Mouse (Mus musculus): ENCODE data around the gene Best2. TPM values are rescaled to one million over a fixed set of nuclear protein-coding genes. Genes with fewer than 3 reads are reported as not detected.

Gene Best2
- polyA plus RNA-seq, 2 experiments = not detected

DNA sequence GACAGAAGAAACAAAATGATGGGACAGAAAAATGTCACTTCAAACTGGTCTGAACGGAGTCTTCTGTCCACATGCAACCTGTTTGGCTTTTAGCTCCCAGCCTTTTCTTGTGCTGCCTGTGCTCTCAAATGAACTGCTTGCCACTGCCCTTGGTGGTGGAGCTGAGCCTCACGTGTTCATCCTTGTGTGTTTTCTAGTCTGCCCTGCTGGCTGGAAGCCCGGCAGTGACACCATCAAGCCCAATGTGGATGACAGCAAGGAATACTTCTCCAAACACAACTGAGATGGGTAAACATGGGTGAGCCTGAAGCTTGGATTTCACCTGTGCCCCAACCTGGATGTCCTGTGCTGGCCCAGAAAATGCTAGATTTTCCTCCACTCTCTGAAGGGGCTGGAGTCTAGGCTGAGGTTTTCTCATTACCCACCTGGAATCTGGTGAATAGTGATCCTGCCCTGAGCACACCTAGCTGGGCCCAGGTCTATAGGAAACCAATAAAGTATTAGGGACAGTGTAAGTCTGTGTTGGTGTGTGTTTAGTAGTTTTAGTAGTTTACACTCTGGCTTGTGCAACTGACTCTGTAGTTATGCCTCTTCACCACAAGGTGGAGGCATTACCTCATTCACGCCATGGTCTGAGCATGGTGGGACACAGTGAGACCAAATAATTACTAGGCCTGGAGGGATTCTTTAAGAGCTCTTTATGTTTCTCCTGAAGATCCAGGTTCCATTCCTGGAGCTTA, 40.4 kb downstream of the Best2 start:
- Histone ChIP-seq H3K9ac (replicated peaks) (peak overlapping the region; percentile 92; the same call in 1 of the 2 replicates), H3K9me3 (ENCODE audit: control insufficient read depth, low read length) (no peaks in the 10 kb centered on the region), H3K27ac (peak overlapping the region; percentile 97), H3K4me2 (ENCODE audit: low read depth) (peak overlapping the region; percentile 95), H3K4me1 (replicated peaks; ENCODE audit: control insufficient read depth in 2 of 2, insufficient read depth in 2 of 2, low read length in 1 of 2) (peaks cover 39 to 44% of the 10 kb centered on the region in 2 experiments), H3K36me3 (replicated peaks; ENCODE audit: control insufficient read depth, insufficient read depth, low read depth) (peaks cover 48% of the 10 kb centered on the region), H3K27me3 (ENCODE audit: control insufficient read depth, insufficient read depth, low read length) (no peaks in the 10 kb centered on the region), H3K4me3 (ENCODE audit: insufficient read depth in 1 of 2, low read depth in 2 of 2, low read length in 2 of 2) (peak overlapping the region; percentile 13 to 89; a peak in 3 of 4 replicates)
- peak; percentile 91 for TF ChIP-seq CTCF (IDR thresholded peaks at IDR 0.05; ENCODE audit: low read depth)
- TF ChIP-seq EP300 (IDR thresholded peaks at IDR 0.05; ENCODE audit: low read depth) = 0 out of 2 replicates have a peak, but pooled peaks have one; percentile 17
- ATAC-seq (ENCODE audit: insufficient read depth) (no peak), DNase-seq (ENCODE audit: low read depth in 3 of 3, low spot score in 3 of 3) (no peak)
- 65% methylated on average over 4 of the region's 4 CpGs for WGBS (ENCODE audit: insufficient replicate concordance)

DNA sequence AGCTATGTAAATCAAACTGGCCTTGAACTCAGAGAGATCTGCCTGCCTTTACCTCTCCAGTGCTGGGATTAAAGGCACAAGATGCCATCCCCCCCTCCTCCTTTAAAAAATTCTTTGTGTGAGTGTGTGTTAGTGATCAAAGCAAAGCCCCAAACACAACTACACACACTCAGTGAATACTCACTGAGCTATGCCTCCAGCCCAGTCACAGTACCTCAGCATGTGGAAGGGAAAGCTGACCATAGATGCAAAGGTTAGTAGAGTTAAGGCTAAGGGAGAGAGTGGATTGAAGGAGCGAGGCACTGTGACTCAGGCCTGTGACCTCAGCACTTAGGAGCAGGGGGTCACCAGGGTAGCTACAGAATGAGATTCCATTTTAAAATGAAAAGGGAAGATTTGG, 41.3 kb downstream of the Best2 start:
- ATAC-seq (ENCODE audit: insufficient read depth) (no peak), DNase-seq (ENCODE audit: low read depth in 3 of 3, low spot score in 3 of 3) (no peak)
- no peaks in the 10 kb centered on the region for H3K27me3 ChIP-seq (ENCODE audit: control insufficient read depth, insufficient read depth, low read length)
- H3K9me3 ChIP-seq (ENCODE audit: control insufficient read depth, low read length) = no peaks in the 10 kb centered on the region
- peaks cover 48% of the 10 kb centered on the region for H3K36me3 ChIP-seq (replicated peaks; ENCODE audit: control insufficient read depth, insufficient read depth, low read depth)
- WGBS (ENCODE audit: insufficient replicate concordance) = 88% methylated on average over 1 of the region's 1 CpGs
- H3K9ac ChIP-seq (replicated peaks) = peak overlapping the region; percentile 92
- H3K4me3 ChIP-seq (ENCODE audit: insufficient read depth in 1 of 2, low read depth in 2 of 2, low read length in 2 of 2) = peak overlapping the region; percentile 13 to 89; a peak in 3 of 4 replicates
- peak overlapping the region; percentile 95 for H3K4me2 ChIP-seq (ENCODE audit: low read depth)
- H3K27ac ChIP-seq = peak overlapping the region; percentile 97
- TF ChIP-seq EP300 (IDR thresholded peaks at IDR 0.05; ENCODE audit: low read depth) = no peak
- TF ChIP-seq CTCF (IDR thresholded peaks at IDR 0.05; ENCODE audit: low read depth) = no peak
- peaks cover 42 to 48% of the 10 kb centered on the region in 2 experiments for H3K4me1 ChIP-seq (replicated peaks; ENCODE audit: control insufficient read depth in 2 of 2, insufficient read depth in 2 of 2, low read length in 1 of 2)

DNA sequence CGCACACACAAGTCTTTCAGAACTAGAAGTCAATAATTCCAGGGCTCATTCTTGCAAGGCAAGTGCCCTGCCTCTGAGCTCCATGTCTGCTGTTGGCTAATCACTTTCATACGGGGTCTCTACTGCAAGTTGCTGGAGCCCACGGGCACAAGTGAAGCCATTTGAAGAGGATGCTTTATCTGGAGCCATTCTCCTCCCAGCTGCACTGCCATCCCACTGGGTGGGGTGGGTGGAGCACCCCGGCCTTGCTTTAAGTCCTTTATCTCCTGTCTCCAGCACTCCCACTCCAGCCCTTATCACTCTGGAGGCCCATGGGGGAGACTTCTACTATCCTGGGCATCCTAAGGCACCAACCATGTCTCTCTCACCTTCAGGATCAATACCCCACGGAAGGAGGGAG, 43.4 kb downstream of the Best2 start:
- TF ChIP-seq CTCF (IDR thresholded peaks at IDR 0.05; ENCODE audit: low read depth) (no peak), EP300 (IDR thresholded peaks at IDR 0.05; ENCODE audit: low read depth) (peak; percentile 94)
- peak overlapping the region; percentile 92 for H3K9ac ChIP-seq (replicated peaks)
- H3K4me1 ChIP-seq (replicated peaks; ENCODE audit: control insufficient read depth in 2 of 2, insufficient read depth in 2 of 2, low read length in 1 of 2) = peaks cover 54 to 67% of the 10 kb centered on the region in 2 experiments
- peak overlapping the region; percentile 95 for H3K4me2 ChIP-seq (ENCODE audit: low read depth)
- WGBS (ENCODE audit: insufficient replicate concordance) = 16% methylated on average over 5 of the region's 5 CpGs
- no peaks in the 10 kb centered on the region for H3K27me3 ChIP-seq (ENCODE audit: control insufficient read depth, insufficient read depth, low read length)
- H3K27ac ChIP-seq = peak overlapping the region; percentile 97
- peak; percentile 95 to 97 (median 96) for DNase-seq (ENCODE audit: low read depth in 3 of 3, low spot score in 3 of 3)
- peaks cover 48% of the 10 kb centered on the region for H3K36me3 ChIP-seq (replicated peaks; ENCODE audit: control insufficient read depth, insufficient read depth, low read depth)
- no peaks in the 10 kb centered on the region for H3K9me3 ChIP-seq (ENCODE audit: control insufficient read depth, low read length)
- peak overlapping the region; percentile 89 to 94 for H3K4me3 ChIP-seq (ENCODE audit: insufficient read depth in 1 of 2, low read depth in 2 of 2, low read length in 2 of 2)
- ATAC-seq (ENCODE audit: insufficient read depth) = peak; percentile 80

DNA sequence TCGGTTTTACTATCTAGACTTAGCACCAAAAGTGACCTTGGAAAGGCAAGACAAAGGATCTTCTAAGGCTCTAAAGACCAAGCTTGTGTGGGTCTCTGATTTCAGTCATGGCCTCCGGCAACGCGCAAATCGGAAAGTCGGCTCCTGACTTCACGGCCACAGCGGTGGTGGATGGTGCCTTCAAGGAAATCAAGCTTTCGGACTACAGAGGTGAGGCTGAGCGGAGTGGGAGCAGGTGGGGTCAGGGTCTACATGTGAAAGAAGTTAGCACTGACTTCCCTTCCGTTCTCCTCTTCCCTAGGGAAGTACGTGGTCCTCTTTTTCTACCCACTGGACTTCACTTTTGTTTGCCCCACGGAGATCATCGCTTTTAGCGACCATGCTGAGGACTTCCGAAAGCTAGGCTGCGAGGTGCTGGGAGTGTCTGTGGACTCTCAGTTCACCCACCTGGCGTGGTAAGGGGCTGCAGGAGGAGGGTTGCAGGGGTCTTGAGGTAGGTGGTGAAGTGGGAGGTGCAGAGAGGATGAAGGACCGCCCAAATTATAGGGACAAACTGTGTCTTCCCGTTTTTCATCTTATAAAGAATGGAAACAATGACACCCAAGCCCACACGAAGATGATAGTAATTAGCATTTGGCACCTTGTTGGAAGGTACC, 44.1 kb downstream of the Best2 start:
- Histone ChIP-seq H3K9ac (replicated peaks) (peak overlapping the region; percentile 92), H3K27me3 (ENCODE audit: control insufficient read depth, insufficient read depth, low read length) (no peaks in the 10 kb centered on the region), H3K4me3 (ENCODE audit: insufficient read depth in 1 of 2, low read depth in 2 of 2, low read length in 2 of 2) (peak overlapping the region; percentile 89 to 94), H3K36me3 (replicated peaks; ENCODE audit: control insufficient read depth, insufficient read depth, low read depth) (peaks cover 48% of the 10 kb centered on the region), H3K4me1 (replicated peaks; ENCODE audit: control insufficient read depth in 2 of 2, insufficient read depth in 2 of 2, low read length in 1 of 2) (peaks cover 54 to 61% of the 10 kb centered on the region in 2 experiments), H3K27ac (peak overlapping the region; percentile 97), H3K9me3 (ENCODE audit: control insufficient read depth, low read length) (no peaks in the 10 kb centered on the region), H3K4me2 (ENCODE audit: low read depth) (peak overlapping the region; percentile 95)
- no peak for ATAC-seq (ENCODE audit: insufficient read depth)
- DNase-seq (ENCODE audit: low read depth in 3 of 3, low spot score in 3 of 3) = no peak
- TF ChIP-seq CTCF (IDR thresholded peaks at IDR 0.05; ENCODE audit: low read depth) (no peak), EP300 (IDR thresholded peaks at IDR 0.05; ENCODE audit: low read depth) (no peak)
- WGBS (ENCODE audit: insufficient replicate concordance) = 5% methylated on average over 21 of the region's 21 CpGs

All from liver, embryonic 14.5 days (tissue).